Mouse (Mus musculus) urinary bladder, adult 18-20 months (tissue): ENCODE measurements around the gene Gm28230.
A peak's percentile ranks its signal among the peaks of the same experiment; 100 is the strongest.

ENCODE experiments used
- DNase-seq, 2 experiments: peaks; one replicate each; pipeline ENCODE4 v3.0.0; 2022; ENCODE audit warnings: low spot score in 2 of 2, mixed read lengths in 2 of 2

Gm28230 gene

DNA sequence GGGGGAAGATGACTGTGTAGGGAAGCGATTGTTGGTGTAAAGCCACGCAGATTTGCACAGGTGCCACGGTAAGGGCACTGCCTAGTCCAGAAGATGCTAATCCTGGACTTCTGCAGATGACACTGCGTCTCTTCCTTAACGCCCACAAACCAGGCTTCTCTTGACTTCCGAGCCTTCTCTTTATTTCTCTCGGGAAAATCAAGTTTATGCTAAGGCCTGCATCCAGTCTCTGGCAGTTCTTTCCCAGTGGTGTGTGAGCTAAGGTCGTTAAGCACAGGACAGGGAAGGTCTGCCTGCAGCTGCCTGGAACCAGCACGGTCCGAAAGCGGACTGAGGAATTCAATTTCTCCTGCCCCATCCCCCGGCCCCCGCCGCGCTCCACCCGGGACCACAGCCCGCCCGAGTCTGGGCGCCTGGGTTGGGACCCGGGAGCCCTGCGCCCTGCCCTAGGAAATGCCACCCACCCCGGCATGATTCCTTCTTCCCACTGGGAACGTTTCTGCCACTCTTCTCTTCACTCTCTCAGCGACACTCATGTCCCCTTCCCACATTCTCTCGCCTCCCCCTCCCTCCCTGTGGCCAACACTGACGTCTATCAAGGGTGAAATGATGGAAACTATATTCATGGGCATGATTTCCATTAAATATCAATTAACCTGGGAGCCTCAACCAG is 22.7 kb upstream of the Gm28230 start:
- DNase-seq: no peak

DNA sequence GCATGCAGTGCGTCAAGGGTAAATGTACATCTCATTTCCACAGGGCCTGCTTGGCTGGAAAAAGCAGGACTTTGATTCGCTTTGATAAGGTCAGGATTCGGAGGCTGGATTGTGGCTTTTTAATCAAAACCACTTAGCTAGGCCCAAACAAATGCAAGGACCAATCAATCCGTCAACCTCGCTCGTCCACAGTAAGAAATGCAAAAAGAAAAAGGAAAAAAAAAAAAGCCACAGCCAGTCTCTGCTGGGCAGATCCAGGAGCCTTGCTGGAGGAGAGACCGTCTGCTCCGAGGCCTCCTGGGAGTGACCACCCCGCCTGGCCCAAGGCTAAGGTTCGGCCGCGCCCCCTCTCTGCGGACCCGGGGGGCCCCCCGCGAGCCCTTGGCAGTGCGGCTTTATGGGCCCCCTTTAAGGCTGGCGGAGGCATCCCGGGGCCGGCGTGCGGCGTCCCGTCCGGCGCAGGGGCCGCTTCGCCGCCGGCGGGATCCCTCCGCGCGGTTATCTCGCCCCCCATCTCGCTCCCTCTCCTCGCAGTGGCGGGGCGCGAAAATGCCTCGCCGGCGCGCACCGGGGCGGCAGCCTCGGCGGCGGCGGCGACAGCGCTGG is 22.0 kb upstream of the Gm28230 start, which contains the start of gene Hoxd8:
TSS of gene Hoxd8 (plus strand) at position 223 of the 606 bp plus-strand sequence.
- DNase-seq: peak; percentile 63 to 85

DNA sequence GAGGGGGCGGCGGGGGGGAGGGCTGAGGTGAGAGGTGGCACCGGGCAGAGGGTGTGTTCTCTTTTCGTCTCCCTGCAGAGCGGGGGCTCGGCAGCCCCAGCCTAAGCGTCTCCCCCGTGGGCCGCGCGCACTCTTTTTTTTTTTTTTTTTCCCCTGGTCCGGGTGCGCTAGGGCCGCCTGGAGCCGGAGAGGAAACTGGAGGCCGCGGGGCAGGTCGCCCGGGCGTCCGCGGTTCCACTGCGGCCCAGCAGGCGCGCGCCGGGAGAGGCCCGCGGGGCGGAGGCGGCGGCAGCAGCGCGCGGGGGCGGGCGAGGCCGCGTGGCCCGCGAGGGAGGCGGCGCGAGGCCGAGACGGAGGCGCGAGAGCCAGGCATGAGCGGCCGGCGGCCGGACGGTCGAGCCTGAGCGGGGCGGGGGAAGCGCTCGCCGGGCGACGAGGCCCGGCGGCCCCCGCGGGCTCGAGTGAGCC is 21.5 kb upstream of the Gm28230 start:
- peak in 1 of 2 experiments; percentile 62 for DNase-seq

DNA sequence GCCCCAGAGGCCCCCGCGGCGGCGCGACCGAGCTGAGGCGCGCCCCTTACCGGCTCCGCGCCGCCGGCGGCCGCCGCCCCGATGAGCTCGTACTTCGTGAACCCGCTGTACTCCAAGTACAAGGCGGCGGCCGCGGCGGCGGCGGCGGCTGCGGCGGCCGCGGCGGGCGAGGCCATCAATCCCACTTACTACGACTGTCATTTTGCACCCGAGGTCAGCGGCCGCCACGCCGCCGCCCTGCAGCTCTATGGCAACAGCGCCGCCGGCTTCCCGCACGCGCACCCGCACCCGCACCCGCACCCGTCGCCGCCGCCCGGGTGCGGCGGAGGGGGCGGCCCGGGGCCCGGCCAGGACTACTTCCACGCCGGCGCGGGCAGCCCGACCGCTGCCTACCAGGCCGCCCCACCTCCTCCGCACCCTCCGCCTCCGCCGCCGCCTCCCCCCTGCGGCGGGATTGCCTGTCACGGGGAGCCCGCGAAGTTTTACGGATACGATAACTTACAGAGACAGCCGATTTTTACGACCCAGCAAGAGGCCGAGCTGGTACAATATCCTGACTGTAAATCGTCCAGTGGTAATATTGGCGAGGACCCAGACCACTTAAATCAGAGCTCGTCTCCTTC is 20.9 kb upstream of the Gm28230 start:
- peak in 1 of 2 experiments; percentile 61 for DNase-seq

DNA sequence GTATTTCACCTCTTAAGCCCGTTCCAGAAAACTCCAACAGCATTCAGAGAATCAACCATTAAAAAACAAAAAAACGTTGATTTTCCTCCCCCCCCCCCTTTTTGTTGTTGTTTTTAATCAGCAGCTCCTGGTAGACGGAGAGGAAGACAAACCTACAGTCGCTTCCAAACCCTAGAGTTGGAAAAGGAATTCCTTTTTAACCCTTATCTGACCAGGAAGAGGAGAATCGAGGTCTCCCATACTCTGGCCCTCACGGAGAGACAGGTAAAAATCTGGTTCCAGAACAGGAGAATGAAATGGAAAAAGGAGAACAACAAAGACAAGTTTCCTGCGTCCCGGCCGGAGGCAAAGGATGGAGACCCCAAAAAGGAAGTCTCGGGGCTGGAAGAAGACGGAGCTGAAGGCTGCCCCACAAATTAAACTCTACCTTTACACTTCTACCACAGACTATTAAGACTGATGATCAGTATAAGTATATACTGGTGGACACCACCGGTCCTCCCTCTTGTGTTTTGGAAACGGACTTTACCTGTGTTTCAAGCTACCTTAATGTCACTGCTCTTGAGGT is 20.1 kb upstream of the Gm28230 start:
- DNase-seq: no peak

DNA sequence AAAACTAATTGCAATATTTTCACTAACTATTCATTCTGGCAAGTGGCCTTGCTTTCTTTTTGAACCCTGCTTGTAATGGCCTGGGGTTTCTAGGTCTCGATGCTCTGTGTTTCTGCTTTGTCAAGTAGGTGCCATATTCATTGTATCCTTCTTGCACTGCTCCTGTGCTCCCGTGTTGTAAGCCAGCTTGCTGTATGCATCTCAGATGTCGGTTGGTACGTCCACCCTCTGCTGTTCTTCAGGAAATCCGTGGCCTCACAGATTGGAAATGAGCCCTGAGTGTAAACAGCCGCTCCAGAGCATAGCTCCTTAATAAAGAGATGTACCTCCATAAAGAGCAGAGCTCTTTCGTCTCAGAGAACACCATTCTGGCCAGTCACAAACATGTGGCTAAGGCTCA is 18.9 kb upstream of the Gm28230 start:
- no peak for DNase-seq

DNA sequence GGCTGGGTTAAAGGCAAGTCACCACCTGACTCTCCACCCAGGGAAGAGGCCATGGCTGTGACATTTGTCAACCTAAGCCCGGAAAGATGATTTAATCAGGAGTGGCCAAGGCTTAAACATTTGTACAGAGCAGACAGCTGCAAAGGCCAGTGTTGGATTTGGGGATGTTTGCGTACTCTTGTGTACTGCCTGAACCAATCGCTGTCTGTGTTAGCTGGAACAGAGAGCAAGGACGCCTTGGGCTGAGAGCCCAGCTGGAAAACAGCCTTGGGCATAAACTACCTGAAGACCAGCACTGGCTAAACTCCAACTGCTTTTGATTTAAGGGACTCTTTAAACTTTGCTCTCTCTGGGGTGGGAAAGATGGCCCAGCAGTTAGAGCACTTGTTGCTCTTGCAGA is 17.9 kb upstream of the Gm28230 start:
- DNase-seq: no peak

DNA sequence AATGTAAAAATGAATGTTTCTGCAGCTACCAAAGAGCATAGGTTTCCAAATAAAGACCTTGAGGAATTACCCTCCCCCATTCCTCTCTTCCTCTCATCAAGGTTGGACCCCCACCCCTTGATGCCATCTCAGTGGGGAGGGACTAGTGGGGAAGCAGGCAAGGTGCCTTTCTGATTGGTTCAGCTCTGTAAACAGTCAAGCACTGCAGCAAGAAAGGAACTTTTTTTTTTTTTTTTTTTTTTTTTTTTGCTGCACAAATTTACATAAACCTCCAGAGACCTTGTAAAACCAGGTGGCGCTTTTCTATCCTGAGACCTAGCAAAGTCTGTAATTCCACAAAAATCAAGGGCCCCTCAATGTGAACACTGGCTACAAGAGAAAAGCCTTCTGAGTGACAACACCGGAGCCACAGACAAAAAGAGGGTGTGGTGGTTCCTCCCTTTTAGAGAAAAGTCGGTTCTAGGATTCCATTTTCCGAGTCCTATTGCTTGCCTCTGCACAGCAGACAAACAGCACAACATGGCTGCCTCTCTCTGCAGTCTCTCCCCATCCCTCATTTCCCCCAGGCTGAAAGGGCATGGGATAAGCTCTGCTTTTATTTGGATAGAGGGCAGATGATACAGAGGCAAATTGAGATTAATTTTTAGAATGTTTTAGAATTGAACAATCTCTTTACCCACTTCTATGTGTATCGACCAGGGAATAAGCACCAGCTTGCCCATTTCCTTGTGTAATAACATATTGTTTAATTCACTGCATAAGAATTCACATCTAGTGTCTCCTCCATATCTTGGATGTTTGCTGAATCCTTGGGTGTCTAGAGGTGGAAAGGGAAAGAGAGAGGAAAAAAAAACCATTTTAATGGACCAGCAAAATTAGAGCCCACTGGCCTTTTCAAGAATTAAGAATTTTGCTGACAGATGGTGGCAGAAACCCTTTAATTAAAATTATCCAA is 16.8 kb upstream of the Gm28230 start:
- no peak for DNase-seq

DNA sequence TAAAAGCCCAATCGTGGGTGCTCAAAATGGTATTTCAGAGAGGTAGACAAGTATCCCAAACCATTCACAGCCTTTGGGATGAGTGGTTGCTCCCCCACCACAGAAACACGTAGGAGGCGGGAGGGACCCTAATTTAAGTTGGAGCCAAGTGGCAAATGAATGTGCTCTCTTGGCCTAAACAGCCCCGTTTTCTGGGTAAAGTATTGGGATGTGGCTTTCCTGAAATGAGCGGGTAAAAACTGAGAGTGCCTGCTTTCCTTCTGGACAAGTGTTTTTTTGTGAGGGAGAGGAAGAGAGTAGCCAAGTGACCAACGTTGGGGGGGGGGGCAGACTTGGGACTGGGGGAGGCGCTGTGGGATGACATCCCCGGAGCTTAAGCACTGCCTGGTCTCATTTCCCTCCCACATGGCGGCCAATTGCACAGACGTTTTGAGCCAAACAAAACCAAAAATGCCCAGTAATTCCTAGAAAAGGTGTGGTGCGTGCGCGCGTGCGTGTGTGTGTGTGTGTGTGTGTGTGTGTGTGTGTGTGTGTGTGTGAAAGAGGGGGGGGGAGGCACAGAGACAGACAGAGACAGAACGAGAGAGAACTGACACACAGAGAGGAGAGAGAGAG is 15.5 kb upstream of the Gm28230 start:
- no peak for DNase-seq

DNA sequence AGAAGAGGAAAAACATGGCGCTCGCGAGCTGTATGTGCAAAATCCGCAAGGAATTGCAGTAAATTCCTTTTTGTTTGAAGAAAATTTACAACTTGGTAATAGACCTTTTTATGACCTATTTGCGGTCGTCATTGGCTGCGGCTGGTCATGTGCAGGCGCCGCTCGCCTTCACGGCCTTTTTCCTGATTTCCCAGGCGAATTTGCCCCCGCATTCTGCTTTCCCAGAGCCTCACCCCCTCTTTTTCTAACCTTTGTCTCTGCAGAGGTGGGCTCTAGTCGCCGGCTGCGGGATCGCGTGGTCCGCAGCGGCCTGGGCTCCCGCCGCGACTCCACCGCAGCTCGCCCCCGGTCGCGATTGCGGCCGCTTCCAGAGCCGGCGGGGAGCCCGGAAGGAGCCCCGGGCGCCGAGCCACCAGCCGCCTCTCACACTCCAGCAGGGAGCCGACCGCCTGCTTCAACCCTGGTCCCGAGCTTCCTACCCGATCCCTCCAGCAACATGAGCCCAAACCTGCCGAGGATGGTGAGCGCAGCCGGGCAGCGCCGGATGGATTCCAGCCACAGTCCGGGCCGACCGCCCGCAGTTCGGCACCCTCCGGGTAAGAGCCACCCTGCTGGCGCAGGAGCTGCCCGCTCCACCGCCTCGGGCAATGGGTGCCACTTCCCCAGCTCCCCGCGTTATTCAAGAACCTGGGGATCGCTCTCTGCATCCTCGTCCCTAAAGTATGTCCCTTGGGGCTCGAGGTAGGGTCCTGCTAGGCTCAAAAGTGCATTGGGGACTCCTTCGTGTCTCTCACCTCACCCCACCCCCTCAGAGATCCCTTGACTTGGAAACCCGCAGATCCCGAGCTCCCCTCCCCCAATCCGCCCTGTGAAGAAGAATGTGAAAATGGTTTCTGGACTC is 14.6 kb upstream of the Gm28230 start, which contains the start of the genes Hoxd3 and Hoxd4:
TSS of gene Hoxd3 (plus strand) at position 207 of the 901 bp plus-strand sequence.
TSS of gene Hoxd4 (plus strand) at position 209 of the 901 bp plus-strand sequence.
- peak; percentile 43 to 83 for DNase-seq

DNA sequence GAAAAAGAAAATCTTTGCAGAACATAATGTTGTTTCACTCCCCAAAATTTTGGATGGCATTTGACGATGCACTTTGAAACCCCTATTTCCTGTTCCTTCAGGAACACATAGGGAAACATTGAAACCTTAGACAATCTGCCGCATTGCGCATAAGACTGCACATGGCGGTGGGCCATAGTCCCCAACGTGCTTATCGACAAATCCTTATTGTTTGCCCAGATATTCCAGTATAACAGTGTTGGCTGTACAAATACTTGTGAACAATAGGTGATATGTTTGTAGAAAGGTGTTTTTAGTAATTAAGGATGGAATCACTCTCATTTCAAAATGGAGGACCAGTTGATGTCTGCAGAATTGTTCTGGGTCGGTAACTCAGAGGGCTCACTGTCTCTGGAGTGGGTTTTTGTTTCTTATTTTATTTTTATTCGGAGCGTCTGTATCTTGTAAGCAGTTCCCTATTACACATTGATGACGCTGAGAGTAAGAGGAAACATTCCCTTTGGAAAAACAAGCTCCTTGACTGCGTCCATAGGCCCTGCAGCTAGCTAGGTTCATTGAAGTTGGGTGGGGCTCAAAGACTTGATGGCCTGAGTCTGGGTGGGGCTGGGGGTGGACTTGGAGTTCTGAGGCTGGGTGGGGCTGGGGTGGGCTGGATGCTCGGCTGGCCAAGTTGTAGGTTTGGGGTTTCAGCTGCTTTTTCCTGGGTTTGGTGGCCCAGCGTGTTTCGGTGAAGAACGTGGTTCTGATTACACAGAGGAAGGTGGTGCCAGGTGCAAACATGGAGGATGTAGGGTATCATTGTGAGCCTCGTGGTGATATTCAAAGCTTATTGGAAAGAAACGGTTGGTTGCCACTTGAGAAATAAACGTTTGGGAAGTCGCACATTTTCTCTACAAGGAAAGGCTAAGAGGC is 13.0 kb upstream of the Gm28230 start:
- DNase-seq: no peak

DNA sequence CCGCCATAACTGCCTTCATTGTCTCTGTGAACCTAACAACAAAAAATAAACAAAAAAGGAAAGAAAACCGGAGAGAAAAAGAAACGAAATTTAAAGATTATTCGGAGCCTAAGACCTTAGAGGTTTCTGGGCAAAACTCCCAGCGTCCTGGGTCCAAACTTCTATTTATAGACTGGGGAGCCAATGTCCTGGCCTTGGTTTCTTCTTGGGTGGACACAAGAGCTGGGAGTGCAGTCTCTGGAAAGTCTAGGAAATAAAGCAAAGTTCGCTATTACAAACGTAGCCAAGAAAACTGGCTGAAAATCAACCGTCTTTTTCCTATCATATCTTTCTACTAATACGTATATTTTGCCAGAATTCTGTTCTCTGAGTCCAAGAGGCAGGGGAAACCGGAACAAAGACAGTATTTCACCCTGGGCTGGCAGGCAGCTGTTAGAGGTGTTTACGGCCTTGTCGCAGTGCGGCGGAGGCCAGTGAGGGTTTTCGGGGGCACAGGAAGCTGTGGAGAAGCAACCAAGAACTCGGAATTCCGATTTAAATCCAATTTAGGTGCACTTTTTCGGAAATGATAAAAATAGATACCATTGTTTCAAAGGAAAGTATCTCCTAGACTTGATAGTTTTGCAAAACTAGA is 12.3 kb upstream of the Gm28230 start:
- no peak for DNase-seq

DNA sequence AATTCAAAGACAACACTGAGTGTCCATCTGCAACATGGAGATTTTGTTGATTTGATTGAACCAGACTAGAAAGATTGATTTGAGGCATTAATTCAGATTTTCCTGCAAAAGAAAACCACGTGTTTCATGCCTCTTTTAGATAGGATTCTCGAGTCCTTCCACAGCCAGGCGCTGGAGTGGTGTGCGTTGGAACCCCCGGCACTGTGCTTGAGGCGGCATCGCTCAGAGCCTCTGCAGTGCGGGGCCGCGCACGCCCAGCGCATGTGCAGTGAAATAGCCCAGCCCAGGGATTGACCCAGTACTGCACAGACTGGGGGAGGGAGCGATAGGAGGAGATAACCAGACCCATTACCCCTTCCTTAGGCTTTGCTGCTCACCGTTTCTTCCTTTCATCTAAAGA is 11.6 kb upstream of the Gm28230 start:
- no peak for DNase-seq

DNA sequence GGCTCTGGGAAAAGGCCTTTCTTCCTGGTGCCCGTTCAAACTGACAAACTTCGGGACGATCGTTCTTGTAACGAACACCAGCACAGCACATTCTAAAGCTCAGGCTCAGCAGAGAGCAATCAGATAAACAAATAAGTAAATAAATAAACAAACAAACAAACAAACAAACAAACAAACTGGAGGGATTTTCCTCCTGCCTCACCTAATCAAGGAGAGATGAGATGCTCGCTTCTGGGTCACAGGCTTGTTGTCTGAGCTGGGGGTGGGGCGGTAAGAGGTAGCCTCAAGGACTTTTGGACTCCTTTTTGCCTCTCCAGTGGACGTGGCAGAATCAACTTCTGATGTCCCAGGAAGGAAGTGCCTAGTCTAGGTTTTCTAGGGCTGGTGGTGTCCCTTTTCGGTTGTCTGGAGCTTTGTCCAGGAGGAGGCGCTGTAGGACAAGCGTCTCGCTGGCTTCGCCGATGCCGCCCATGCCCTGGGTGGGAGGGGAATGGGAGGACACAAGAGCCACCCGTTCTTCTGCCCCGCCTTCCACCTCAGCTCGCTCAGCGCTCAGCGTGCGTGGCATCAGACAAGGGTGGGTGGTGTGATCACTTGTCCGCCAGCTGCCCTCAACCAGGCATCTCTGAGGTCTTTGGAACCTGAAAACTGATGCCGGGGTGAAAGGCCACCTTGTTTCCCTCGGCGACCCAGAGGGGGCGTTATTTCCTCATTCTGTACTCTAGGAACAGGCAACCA is 10.9 kb upstream of the Gm28230 start:
- peak; percentile 84 to 91 for DNase-seq

DNA sequence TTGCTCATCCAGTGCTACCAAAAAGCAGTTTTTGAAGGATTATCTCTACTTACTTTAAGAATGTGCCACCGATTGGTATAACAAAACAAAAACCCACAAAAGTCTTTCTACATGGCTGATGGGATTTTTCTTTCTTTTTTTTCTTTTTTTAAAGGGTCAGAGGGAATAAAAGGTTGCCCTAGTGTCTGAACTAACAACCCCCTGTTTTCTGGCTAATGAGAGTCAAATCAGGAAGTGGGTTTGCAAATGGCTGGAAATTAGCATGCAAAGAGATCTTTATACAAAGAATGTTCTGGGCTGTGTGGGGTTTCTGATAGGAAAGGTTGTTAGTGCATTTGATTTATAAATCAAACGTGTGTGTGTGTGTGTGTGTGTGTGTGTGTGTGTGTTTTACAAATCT is 6.1 kb upstream of the Gm28230 start:
- DNase-seq: no peak

DNA sequence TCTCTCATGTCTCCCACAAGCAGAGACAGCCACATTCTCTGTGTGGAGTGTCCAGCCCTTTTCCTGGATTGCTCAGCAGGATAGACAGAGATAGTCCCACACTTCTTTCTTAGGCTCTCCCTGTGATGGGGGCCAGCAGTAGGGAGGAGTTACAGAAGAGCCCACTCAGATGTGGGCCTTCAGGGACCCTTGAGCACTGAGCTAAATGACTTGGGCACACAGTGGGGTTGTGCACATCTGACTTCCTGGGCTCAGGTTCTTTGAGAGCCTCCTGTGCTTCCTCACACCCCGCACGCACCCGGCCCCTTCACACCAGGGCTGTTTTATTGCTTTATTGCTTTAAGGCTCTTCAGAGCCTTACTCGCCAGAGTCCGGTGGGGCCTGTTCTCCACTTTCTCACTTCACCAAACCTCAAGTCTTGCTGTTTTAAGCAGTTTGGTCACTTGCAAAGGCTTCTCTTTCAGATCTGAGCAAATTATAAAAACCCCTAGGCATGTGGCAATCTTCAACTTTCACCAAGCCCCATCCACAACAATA is 5.5 kb upstream of the Gm28230 start:
- DNase-seq: no peak

DNA sequence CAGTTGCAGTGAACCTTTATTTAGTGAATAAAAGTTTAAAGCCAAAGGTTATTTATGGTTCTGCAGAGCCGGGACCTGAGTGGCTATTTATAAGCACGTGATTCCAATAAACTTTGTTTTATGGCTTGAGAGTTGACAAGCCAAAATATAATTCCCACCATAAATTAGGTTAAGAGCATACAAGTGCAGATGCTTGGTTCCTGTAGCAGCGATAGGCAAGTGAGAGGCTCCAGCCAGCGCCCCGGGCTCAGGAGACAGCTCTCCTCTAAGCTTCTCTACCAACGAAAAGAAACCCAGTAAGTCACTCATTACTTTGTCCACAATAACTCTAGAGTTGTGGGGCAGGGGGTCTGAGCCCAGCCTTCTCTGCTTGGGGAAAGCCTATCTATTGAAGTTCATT is 4.6 kb upstream of the Gm28230 start:
- DNase-seq: no peak
